14 mouse cellular contexts compared by ENCODE assay signal in genomic region chr5:36936548-36936947, GRCm38 (mm10). TPM values are rescaled to one million over a fixed set of nuclear protein-coding genes. Genes with fewer than 3 reads are reported as not detected.
DNase-seq lines count a peak whose midpoint lies in the region; ATAC-seq and TF ChIP-seq lines count a peak whose summit lies in the region.
"Had no signal": no experiment of that assay in that cellular context is flagged by ENCODE, and none has a peak within 500 bp of the region (broad histone marks: within the 10 kb centered on the region; RNA-seq: fewer than 3 reads in every experiment).

No protein-coding gene starts in this region.

- H3K27ac ChIP-seq in heart, embryonic 11.5 days (ENCODE audit: low read depth, low read length): no peak overlapping the region
- H3K27ac ChIP-seq in hindbrain, embryonic 16.5 days (ENCODE audit: low read depth, low read length): peak overlapping the region; percentile 75
- H3K27ac ChIP-seq in lung, postnatal 0 days (ENCODE audit: low read length): no peak overlapping the region

- no peaks in the 10 kb centered on the region; the same call in 1 of the 2 replicates for H3K27me3 ChIP-seq in heart, embryonic 11.5 days (ENCODE audit: control insufficient read depth, insufficient read depth, low read length)
- no peaks in the 10 kb centered on the region for H3K27me3 ChIP-seq in hindbrain, embryonic 16.5 days (replicated peaks; ENCODE audit: control insufficient read depth, insufficient read depth, low read length)
- no peaks in the 10 kb centered on the region for H3K27me3 ChIP-seq in lung, postnatal 0 days (replicated peaks; ENCODE audit: insufficient read depth, low read length)

- no peak overlapping the region; the same call in 1 of the 2 replicates for H3K4me2 ChIP-seq in heart, embryonic 11.5 days
- H3K4me2 ChIP-seq in hindbrain, embryonic 16.5 days (ENCODE audit: low read length): no peak overlapping the region
- H3K4me2 ChIP-seq in lung, postnatal 0 days (replicated peaks; ENCODE audit: low read depth, low read length): no peak overlapping the region
- H3K4me2 ChIP-seq: lung, embryonic 14.5 days had no signal

- H3K4me1 ChIP-seq in heart, embryonic 11.5 days (ENCODE audit: control insufficient read depth, insufficient read depth, low read length): peaks cover 13% of the 10 kb centered on the region
- H3K4me1 ChIP-seq in hindbrain, embryonic 16.5 days (ENCODE audit: control insufficient read depth, insufficient read depth, low read depth, low read length): peaks cover 17% of the 10 kb centered on the region
- H3K4me1 ChIP-seq in lung, postnatal 0 days (ENCODE audit: insufficient read depth, low read depth, low read length): no peaks in the 10 kb centered on the region

- no peak for TF ChIP-seq EP300 in lung, postnatal 0 days (IDR thresholded peaks at IDR 0.05)

- ATAC-seq in heart, embryonic 11.5 days (replicated peaks; ENCODE audit: insufficient number of reproducible peaks, low FRiP score, low TSS enrichment): no peak
- ATAC-seq in hindbrain, embryonic 16.5 days: peak; percentile 13; the same call in 1 of the 2 replicates
- no peak for ATAC-seq in lung, postnatal 0 days

- DNase-seq in heart, adult 18-20 months: peak; percentile 32 to 78
- DNase-seq in adrenal gland, postnatal 14 days: peak; percentile 44
- DNase-seq in cerebellum, adult 9-11 months: peak; percentile 86
- DNase-seq in embryo, embryonic 9.5 days (ENCODE audit: extremely low spot score): no peak
- no peak for DNase-seq in lung, postnatal 0 days (ENCODE audit: low spot score)
- no peak for DNase-seq in yolk sac, embryonic 10.5 days (ENCODE audit: low spot score)
- DNase-seq: kidney, adult 11 months; thymus, adult 18-20 months had no signal

- 44% methylated on average over 7 of the region's 7 CpGs for WGBS in heart, embryonic 11.5 days (ENCODE audit: insufficient replicate concordance)
- WGBS in hindbrain, embryonic 16.5 days: 83% methylated on average over 7 of the region's 7 CpGs
- WGBS in lung, postnatal 0 days: 63% methylated on average over 7 of the region's 7 CpGs

- no peak overlapping the region for H3K4me3 ChIP-seq in heart, embryonic 11.5 days (ENCODE audit: low read depth, low read length)
- H3K4me3 ChIP-seq in hindbrain, embryonic 16.5 days (ENCODE audit: low read length): no peak overlapping the region
- no peak overlapping the region for H3K4me3 ChIP-seq in lung, postnatal 0 days (ENCODE audit: low read depth, low read length)
- H3K4me3 ChIP-seq: erythroblast, embryonic 14.5 days; myocyte had no signal

- no peak for TF ChIP-seq CTCF in lung, postnatal 0 days (IDR thresholded peaks at IDR 0.05)

- H3K36me3 ChIP-seq in heart, embryonic 11.5 days (ENCODE audit: control insufficient read depth, insufficient read depth, low read length): no peaks in the 10 kb centered on the region
- peaks cover 9% of the 10 kb centered on the region for H3K36me3 ChIP-seq in hindbrain, embryonic 16.5 days (ENCODE audit: control insufficient read depth, insufficient read depth, low read length)
- no peaks in the 10 kb centered on the region for H3K36me3 ChIP-seq in lung, postnatal 0 days (ENCODE audit: insufficient read depth, low read length)
- H3K36me3 ChIP-seq: G1E had no signal

- H3K9ac ChIP-seq in heart, embryonic 11.5 days (ENCODE audit: low read depth, low read length): no peak overlapping the region
- no peak overlapping the region for H3K9ac ChIP-seq in hindbrain, embryonic 16.5 days (ENCODE audit: low read depth, low read length)
- H3K9ac ChIP-seq in lung, postnatal 0 days (replicated peaks; ENCODE audit: low read depth): no peak overlapping the region
- H3K9ac ChIP-seq: lung, embryonic 14.5 days had no signal

- no peaks in the 10 kb centered on the region for H3K9me3 ChIP-seq in heart, embryonic 11.5 days (replicated peaks; ENCODE audit: control insufficient read depth, low read length)
- no peaks in the 10 kb centered on the region for H3K9me3 ChIP-seq in hindbrain, embryonic 16.5 days (ENCODE audit: control insufficient read depth, low read length)
- no peaks in the 10 kb centered on the region for H3K9me3 ChIP-seq in lung, postnatal 0 days (ENCODE audit: low read length)

RNA-seq across cellular contexts. Expression of gene Wfs1, which starts 52.5 kb away (rescaled TPM):
- total RNA-seq in heart, adult 18-20 months (2021): 10 to 100 TPM; 84.6 to 86.4 TPM
- polyA plus RNA-seq in heart, embryonic 11.5 days (2014; fragmentation: Nextera tagmentation; extraction: Ambion mirVana): 23.8 and 28.5 TPM in 2 replicates
- total RNA-seq in adrenal gland, postnatal 14 days (2021): 23.7 and 24.3 TPM in 2 replicates
- polyA plus RNA-seq in hindbrain, embryonic 16.5 days (2015; fragmentation: Nextera tagmentation; extraction: Ambion mirVana): 11.0 and 12.3 TPM in 2 replicates
- polyA plus RNA-seq in lung, postnatal 0 days (2015; fragmentation: Nextera tagmentation; extraction: Ambion mirVana): 6.5 and 7.2 TPM in 2 replicates

Comparison
In these comparisons a context has a peak if more than half of its experiments do, and no peak if none do; other contexts are left out.
1. DNase-seq: peak in heart, adult 18-20 months (2 of 2), adrenal gland, postnatal 14 days (single experiment) and cerebellum, adult 9-11 months (single experiment); none in embryo, embryonic 9.5 days (single experiment), lung, postnatal 0 days (single experiment) and yolk sac, embryonic 10.5 days (single experiment).